Mouse (Mus musculus): ENCODE results near the gene Enpp7.
A peak's percentile ranks its signal among the peaks of the same experiment; 100 is the strongest.

Gene Enpp7

GRCm38 (mm10) chr11:118998540-118999265, 10.7 kb downstream of the Enpp7 start:
- peak; percentile 89 to 92 for DNase-seq

- peak; percentile 64 to 74 for DNase-seq
Observed at GRCm38 (mm10) chr11:118999361-118999804, 11.4 kb downstream of the Enpp7 start.

- no peak for DNase-seq
Observed at GRCm38 (mm10) chr11:119000877-119001276, 12.9 kb downstream of the Enpp7 start.

- no peak for DNase-seq
Observed at GRCm38 (mm10) chr11:119001493-119002128, 13.6 kb downstream of the Enpp7 start.

DNA sequence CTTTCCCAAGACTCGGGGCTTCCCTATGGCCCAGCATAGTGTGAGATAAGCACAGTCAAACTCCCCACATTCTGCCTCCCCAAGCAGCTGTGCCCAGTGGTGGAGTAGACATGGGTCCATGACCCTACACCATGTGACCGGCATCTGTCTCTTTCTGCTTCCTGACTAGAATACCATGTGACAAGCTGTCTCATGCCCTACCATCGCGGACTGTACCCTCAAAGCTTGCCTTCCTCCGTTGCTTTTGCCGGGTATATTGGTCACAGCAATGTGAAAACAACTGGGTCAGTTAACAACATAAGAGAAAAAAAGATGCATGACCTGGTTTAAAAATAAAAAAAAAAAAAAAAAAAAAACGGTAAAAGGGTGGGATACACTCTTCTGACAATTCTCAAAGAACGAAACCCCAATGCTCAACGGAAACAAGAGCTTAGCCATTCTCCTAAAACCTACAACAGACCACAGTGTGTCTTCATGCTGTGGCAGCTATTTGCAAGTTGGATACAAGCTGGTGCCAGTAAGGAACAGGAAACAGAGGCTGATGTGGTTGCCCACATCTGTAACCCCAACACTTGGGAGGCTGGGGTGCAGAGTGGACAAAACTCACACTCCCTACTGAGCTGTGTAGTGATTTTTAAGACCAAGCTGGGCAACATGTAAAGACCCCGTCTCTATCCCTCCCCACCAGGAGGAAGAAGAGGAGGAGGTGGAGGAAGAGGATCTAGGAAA, 17.7 kb downstream of the Enpp7 start:
- no peak for DNase-seq

GRCm38 (mm10) chr11:119006462-119006861, 18.5 kb downstream of the Enpp7 start:
- DNase-seq = no peak

DNA sequence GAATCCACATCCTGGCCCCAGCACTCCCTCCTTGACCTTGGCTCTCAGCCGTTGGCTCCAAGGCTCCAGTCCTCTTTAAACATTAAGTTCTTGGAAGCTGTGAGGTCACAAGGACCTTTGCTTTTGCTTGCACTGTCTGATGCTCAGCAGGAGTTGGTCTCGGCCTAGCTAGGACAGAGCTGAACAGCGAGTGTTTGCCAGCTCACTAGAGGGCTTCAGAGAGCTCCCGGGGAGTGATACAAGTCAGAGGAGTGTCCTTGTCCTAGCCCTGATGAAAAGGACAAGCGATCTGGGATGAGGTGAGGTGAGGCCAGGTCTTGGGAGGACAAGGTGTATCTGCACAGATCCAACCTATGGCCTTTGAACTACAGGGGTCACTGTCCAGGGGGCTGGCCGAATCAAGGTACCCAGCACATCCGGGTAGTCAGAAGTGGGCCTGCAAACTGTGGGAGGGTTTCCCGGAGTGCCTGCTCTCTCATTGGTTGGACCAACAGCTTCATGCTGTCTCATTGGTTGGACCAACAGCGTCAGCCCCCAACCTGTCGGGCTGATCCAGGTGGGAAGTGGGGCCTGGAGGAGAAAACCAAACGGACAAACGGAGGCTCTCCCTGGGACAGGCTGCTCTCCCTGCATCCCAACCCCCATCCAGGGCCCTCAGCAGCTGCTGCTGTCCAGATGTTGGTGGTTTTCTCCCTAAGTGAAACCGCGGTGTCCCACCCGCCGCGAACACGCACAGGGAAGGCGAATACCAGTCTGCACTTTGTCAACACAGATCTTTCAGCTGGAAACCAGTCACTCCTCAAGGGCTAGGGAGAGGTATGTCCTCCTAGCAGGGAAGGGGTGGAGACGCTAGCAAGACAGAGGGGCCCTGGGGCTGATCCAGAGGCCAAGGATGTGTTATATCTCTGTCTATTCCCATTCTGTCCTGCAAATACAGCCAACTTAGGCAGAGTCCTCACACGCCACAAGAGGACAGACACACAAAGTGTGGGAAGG, 19.8 kb downstream of the Enpp7 start:
- no peak for DNase-seq

- peak in 1 of 2 experiments; percentile 56 for DNase-seq
Observed at GRCm38 (mm10) chr11:119014455-119014854, 26.5 kb downstream of the Enpp7 start.

DNA sequence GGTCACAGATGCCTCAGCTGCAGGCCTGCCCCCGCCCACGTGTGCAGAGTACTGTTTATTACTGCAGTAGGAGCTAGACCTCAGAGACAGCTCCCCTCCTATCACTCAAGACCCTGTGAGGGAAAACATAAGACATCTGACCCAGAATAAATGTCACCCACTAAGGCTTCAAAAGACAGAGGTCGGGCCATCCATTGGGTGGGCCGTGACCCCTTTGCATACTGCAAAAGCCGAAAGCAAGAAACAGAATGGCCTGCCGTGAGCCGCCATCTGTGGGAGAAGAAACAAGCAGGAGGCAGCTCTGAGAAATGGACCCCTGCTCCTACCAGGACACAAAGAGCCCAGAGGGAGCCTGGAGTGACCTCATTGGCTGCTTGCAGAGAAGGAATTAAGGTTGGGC, 29.5 kb downstream of the Enpp7 start:
- DNase-seq = no peak

DNA sequence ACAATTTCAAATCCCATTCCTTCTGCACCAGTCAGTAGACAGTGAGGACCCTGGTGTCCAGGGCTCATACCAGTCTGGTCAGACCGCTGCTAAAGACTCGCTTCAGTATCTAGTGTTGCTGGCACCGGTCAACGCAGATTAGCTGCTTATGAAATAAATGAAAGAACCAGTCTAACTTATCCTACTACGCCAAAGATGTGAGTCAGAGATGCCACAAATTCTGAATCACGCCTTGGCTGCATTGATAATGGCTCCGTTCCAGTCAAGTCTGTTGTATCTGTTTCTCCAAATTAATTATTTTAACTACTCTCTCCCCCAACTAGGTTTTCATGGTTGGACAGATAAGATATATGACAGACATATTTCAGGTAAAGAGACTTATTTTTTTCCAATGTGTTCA, 33.2 kb downstream of the Enpp7 start:
- DNase-seq = no peak

DNA sequence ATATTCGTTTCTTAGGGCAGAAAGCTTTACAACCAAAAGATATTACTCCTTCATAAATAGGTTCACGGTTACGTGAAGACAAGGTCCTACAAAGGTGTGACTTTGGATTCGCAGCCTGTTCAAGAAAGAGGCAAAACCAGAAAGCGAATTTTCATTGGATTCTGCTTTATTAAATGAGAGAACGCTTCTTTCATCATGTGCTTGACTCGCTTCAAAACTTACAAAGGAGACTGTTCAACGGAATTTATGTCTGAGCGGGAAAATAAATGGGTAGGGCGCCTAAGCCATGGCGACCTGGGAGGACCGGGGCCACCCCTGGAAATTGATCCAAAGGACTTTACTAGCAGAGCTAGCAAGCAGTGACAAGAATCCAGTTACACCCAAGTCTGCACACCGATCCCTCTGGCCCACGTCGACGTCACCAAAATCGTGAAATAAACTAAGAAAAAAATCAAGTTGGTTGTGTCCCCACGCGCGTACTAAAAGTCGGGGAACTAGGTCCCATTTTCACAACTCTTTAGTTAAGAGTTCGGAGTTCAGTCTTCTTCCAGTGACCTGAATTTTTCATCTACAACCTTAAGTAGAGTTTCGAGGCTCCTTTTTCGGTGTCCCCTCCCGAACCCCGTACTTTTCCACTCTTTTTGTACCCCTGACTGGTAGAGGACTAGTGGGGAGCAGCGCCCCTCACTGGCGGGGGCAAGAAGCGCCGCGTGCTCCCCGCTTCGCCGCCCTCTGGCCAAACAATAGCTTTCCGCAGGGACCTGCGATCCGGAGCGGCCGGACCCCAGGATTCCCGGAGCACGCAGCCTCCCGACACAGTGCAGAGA, 34.3 kb downstream of the Enpp7 start:
- no peak for DNase-seq

DNA sequence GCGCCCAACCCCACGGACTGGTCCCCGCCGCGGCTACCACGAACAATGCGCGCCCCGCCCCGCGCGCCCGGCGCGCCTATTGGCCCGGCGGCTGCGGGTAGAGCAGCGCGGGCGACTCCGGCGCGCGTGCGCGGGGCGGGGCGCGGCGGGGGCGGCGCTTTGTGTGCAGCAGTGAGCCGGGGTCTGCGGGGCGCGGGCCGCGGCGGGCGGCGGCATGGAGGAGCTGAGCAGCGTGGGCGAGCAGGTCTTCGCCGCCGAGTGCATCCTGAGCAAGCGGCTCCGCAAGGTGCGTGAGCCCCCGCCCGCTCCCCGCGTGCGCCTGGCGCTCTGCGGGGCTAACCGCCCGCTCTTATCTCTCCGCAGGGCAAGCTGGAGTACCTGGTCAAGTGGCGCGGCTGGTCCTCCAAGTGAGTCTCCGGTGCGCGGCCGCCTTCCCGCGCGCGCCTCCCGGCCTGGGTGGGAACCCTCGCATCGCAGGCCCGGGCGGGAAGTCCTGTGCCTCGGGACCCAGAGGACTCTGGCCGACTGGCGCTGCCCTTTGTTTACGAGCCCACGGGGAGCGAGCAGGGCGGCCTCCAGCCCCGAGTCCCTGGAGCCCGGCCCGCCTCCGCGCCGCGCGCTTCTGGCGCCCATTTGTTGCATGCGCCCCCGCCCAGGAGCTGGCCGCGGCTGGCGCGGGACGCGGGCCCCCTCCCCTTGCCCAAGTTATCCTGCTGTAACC, 35.1 kb downstream of the Enpp7 start, which contains the start of gene Cbx2:
Cbx2 (plus strand) TSS at position 68 of the 721 bp plus-strand sequence.
- DNase-seq = peak; percentile 90 to 95

DNA sequence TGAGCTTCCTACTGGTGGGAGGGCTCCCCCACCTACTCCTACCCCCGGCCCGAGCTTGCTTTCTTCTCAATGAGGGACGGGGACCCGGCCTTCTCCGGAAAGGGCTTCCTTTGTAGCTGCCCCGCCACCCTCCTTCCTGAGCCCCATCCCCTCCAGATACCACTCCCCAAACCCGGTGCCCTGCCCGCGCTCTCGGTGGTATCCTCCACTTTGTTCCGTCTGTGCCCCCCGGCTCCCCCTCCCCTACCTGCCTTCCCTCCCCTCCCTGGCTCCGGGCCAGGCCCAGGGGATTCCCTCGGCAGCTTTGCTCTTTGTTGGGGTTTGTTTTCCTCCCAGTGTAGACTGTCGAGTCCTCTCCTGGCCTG, 35.6 kb downstream of the Enpp7 start:
- DNase-seq = peak in 1 of 2 experiments; percentile 48

DNA sequence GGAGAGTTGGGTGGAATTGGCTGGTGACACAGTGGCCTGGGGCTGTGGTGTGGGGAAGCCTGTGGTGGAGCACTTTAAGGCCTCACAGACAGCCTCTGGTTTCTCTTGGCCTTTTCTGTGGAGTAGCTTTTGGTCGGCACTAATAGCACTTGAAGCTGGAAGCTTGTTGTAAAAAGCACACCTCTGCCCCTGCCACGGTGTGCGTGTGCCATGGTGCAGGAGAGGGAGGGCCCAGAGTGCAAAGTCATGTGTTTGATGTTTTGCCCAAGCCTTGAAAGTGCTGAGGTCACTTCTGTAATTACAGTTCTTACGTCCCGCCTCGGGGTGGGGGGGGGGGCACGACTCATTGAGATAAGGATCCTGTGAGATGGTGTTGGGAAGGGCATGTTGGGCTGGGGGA, 36.3 kb downstream of the Enpp7 start:
- peak in 1 of 2 experiments; percentile 12 for DNase-seq

DNA sequence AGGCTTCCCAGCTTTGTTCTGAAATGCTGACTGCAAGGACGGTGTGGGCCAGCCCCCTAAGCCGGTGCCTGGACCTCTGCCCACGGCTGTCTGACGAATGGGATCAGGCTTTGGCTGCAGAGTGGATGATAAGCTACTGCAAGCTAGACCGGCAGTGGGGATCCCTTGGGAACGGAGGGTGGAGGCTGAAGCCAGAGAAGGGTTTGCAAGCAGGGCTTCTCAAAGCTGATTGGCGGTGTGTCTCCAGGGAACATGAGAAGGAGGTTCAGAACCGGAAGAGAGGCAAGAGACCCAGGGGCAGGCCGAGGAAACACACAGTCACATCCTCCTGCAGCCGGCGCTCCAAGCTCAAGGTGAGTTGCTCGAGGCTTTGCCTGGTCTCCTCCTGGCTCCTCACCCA, 38.2 kb downstream of the Enpp7 start:
- peak in 1 of 2 experiments; percentile 27 for DNase-seq

DNA sequence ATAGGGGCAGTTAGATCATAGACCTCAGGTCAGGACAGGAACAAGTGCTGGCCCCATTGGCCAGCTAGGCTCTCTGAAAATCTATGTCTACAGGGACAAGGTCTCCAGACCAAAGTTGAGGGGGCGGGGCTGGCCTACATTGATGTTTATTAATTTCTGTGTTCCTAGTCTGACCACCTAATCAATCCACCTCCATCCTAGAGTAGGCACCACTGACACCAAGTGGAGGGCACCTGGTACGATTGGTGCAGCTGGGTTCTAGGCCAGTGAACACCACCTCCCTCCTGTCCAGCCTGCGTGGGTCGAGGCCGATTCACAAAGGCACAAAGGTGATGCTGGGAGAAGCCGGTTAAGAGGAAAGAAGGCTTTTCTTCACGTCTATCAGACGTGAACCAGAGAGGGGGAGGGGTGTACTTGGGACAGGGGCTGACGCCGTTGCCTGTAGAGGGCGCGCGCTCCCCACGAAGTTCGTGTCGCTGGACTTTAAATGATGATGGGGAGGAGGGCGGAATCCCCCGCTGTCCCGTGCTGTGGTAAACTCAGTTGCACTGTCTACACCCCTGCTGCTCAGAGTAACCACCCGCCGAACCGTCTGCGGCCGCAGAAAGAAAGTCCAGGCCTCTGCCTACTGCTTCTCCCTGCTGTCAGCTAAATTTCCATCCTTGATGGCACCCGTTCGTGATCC, 46.0 kb downstream of the Enpp7 start:
- peak; percentile 84 to 92 for DNase-seq

GRCm38 (mm10) chr11:119034635-119035034, 46.6 kb downstream of the Enpp7 start:
- DNase-seq = no peak

- DNase-seq = no peak
Observed at GRCm38 (mm10) chr11:119035094-119035685, 47.2 kb downstream of the Enpp7 start.

DNA sequence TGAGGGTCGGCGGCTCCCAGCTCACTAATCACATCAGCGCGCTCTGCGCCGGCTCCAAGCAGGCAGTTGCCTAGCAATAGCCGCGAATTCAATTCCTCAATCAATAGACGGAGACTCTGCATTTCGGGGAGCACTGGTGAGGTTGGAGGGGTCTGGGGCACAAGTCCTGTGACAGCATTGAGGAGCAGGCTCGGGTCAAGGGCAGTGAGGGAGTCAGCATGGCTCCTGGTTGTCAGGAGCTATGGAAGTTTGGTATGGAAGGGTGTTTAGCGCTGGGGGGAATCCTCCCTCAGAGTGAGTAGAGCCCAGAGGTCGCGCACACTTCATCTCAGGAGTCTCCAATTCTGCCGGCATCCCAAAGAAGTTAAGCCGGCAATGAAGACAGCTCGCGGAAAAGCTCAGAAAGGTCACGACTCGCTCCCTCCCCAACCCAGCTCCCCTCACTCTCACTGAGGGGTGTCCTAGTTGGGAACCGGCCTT, 47.7 kb downstream of the Enpp7 start:
- DNase-seq = no peak

DNA sequence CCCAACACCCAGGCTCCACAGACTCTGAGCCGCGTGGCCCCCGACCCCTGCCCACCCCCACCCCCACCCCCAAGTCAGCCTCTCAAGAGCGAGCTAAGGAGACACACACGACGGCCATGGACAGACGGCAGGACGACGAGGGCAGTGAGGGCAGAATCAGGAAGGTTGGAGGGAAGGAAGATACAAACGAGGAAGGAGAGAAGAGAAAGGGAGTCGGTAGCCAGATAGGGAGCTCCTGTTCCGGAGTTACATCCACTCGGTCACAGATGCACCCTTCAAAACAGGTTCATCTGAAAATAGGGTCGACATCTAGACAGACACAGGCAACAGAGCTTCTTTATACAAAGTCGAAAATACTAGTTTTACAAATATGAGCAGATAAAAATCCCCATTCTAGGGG, 48.5 kb downstream of the Enpp7 start:
- DNase-seq = no peak

Data from cerebellum, postnatal 25 days (tissue).